Mouse (Mus musculus): ENCODE results near the gene Pla2g4c. TPM values are rescaled to one million over a fixed set of nuclear protein-coding genes. Genes with fewer than 3 reads are reported as not detected.

Gene Pla2g4c
- polyA plus RNA-seq, 1 experiment from 2014 or later, result 0.55 TPM

GRCm38 (mm10) chr7:13355943-13356342 is 31.5 kb downstream of the Pla2g4c start:
- DNase-seq (ENCODE audit: low spot score), result no peak

- DNase-seq (ENCODE audit: low spot score), result no peak
These were observed 56.1 kb downstream of the Pla2g4c start for GRCm38 (mm10) chr7:13380588-13380987.

- no peak for DNase-seq (ENCODE audit: low spot score)
These were observed 73.4 kb downstream of the Pla2g4c start, which contains the start of gene Cabp5 for GRCm38 (mm10) chr7:13397832-13398231. Gene Cabp5, plus strand, starts transcription at chr7:13398132.

Other genes starting within 250 kb of the Pla2g4c start
- not detected in 2 replicates for gene Vmn1r85, start 229.5 kb upstream of the Pla2g4c start, polyA plus RNA-seq (2015; fragmentation: Nextera tagmentation; extraction: Ambion mirVana)
- gene Vmn1r86, start 204.7 kb upstream of the Pla2g4c start, polyA plus RNA-seq (2015; fragmentation: Nextera tagmentation; extraction: Ambion mirVana), result not detected in 2 replicates
- gene Vmn1r87, start 184.5 kb upstream of the Pla2g4c start, polyA plus RNA-seq (2015; fragmentation: Nextera tagmentation; extraction: Ambion mirVana), result not detected in 2 replicates
- gene Vmn1r88, start 165.1 kb upstream of the Pla2g4c start, polyA plus RNA-seq (2015; fragmentation: Nextera tagmentation; extraction: Ambion mirVana), result not detected in 2 replicates
- not detected in 2 replicates for gene Vmn1r89, start 111.6 kb upstream of the Pla2g4c start, polyA plus RNA-seq (2015; fragmentation: Nextera tagmentation; extraction: Ambion mirVana)
- 125 and 129 TPM in 2 replicates for gene Lig1, start 47.4 kb upstream of the Pla2g4c start, polyA plus RNA-seq (2015; fragmentation: Nextera tagmentation; extraction: Ambion mirVana)
- 3.7 and 3.8 TPM in 2 replicates for gene Zswim9, start 45.9 kb upstream of the Pla2g4c start, polyA plus RNA-seq (2015; fragmentation: Nextera tagmentation; extraction: Ambion mirVana)
- not detected in 2 replicates for gene Cabp5, start 73.5 kb downstream of the Pla2g4c start, polyA plus RNA-seq (2015; fragmentation: Nextera tagmentation; extraction: Ambion mirVana)
- gene Bsph1, start 126.2 kb downstream of the Pla2g4c start, polyA plus RNA-seq (2015; fragmentation: Nextera tagmentation; extraction: Ambion mirVana), result not detected in 2 replicates
- not detected in 2 replicates for gene Bsph2, start 246.4 kb downstream of the Pla2g4c start, polyA plus RNA-seq (2015; fragmentation: Nextera tagmentation; extraction: Ambion mirVana)